In genomic region chr5:19226866-19227243, GRCm38 (mm10) we compare ENCODE assay signal across 8 mouse cellular contexts. TPM values are rescaled to one million over a fixed set of nuclear protein-coding genes. Genes with fewer than 3 reads are reported as not detected.
A peak's percentile ranks its signal among the peaks of the same experiment; 100 is the strongest.
DNase-seq lines count a peak whose midpoint lies in the region; ATAC-seq and TF ChIP-seq lines count a peak whose summit lies in the region.

Magi2 (plus strand) TSS chr5:19227036.

- TF ChIP-seq CTCF in spleen, adult 2 months (IDR thresholded peaks at IDR 0.05; ENCODE audit: extremely low read depth, insufficient read depth, insufficient read length, insufficient replicate concordance), result no peak

- DNase-seq in frontal cortex, adult 2 months (ENCODE audit: extremely low spot score in 1 of 2, low spot score in 1 of 2), result no peak
- no peak for DNase-seq in frontal cortex, postnatal 10 days (ENCODE audit: low spot score in 2 of 2)
- no peak for DNase-seq in spleen, adult 2 months (ENCODE audit: low read depth in 1 of 2, low spot score in 2 of 2)
- no peak for DNase-seq in spleen, postnatal 14 days (ENCODE audit: low spot score in 2 of 2)
- DNase-seq in limb, embryonic 10.5 days (ENCODE audit: low spot score), result no peak
- no peak for DNase-seq in adrenal gland, postnatal 14 days
- DNase-seq in gastrocnemius, adult 8-10 months (ENCODE audit: low spot score in 2 of 2), result no peak

- H3K4me2 ChIP-seq in stomach, embryonic 16.5 days (ENCODE audit: low read depth, low read length), result peak within 1 kb of the TSS; percentile 95

- no peaks in the 10 kb centered on the region for H3K4me1 ChIP-seq in spleen, adult 2 months (ENCODE audit: control insufficient read depth, insufficient read depth, insufficient read length)
- peaks cover 18% of the 10 kb centered on the region for H3K4me1 ChIP-seq in limb, embryonic 10.5 days
- H3K4me1 ChIP-seq in stomach, embryonic 16.5 days (ENCODE audit: control insufficient read depth, insufficient read depth, low read length), result peaks cover 12% of the 10 kb centered on the region

- H3K9ac ChIP-seq in stomach, embryonic 16.5 days (ENCODE audit: low read length), result peak within 1 kb of the TSS; percentile 81

- no peaks in the 10 kb centered on the region for H3K36me3 ChIP-seq in spleen, adult 2 months (ENCODE audit: control insufficient read depth, insufficient read depth, low read length)
- no peaks in the 10 kb centered on the region for H3K36me3 ChIP-seq in limb, embryonic 10.5 days
- no peaks in the 10 kb centered on the region for H3K36me3 ChIP-seq in stomach, embryonic 16.5 days (ENCODE audit: control insufficient read depth, insufficient read depth, low read length)

- ATAC-seq in stomach, embryonic 16.5 days (ENCODE audit: insufficient read depth, low FRiP score), result peak; percentile 39; the same call in 1 of the 2 replicates

- H3K9me3 ChIP-seq in limb, embryonic 10.5 days (replicated peaks), result no peaks in the 10 kb centered on the region
- no peaks in the 10 kb centered on the region for H3K9me3 ChIP-seq in stomach, embryonic 16.5 days (replicated peaks; ENCODE audit: control insufficient read depth, low read length)

- H3K4me3 ChIP-seq in spleen, adult 2 months (ENCODE audit: extremely low read depth, insufficient read depth, insufficient read length), result peak within 1 kb of the TSS; percentile 13; the same call in 1 of the 2 replicates
- peak within 1 kb of the TSS; percentile 70 for H3K4me3 ChIP-seq in limb, embryonic 10.5 days
- H3K4me3 ChIP-seq in stomach, embryonic 16.5 days (replicated peaks; ENCODE audit: low read length), result peak within 1 kb of the TSS; percentile 67

- H3K27me3 ChIP-seq in spleen, adult 2 months (ENCODE audit: control insufficient read depth, insufficient read depth, low read length), result 0 out of 2 replicates have a peak, but pooled peaks cover 1% of the 10 kb centered on the region
- peaks cover 18% of the 10 kb centered on the region for H3K27me3 ChIP-seq in limb, embryonic 10.5 days (ENCODE audit: low read depth, poor library complexity, severe bottlenecking)
- H3K27me3 ChIP-seq in stomach, embryonic 16.5 days (ENCODE audit: control insufficient read depth, insufficient read depth, low read length), result no peaks in the 10 kb centered on the region

- no peak within 1 kb of the TSS for H3K27ac ChIP-seq in spleen, adult 2 months (ENCODE audit: insufficient read depth, low read length)
- peak within 1 kb of the TSS; percentile 90 for H3K27ac ChIP-seq in limb, embryonic 10.5 days
- H3K27ac ChIP-seq in stomach, embryonic 16.5 days (ENCODE audit: low read length), result peak within 1 kb of the TSS; percentile 77

- no peak for TF ChIP-seq POLR2A in spleen, adult 2 months (IDR thresholded peaks at IDR 0.05; ENCODE audit: low read depth, low read length)

- WGBS in spleen, adult 2 months, result 7% methylated on average over 14 of the region's 26 CpGs
- 0% methylated on average over 17 of the region's 26 CpGs for WGBS in limb, embryonic 10.5 days
- WGBS in stomach, embryonic 16.5 days, result under 1% methylated on average over 23 of the region's 26 CpGs

RNA-seq across cellular contexts. Expression of gene Magi2, which starts in this region (rescaled TPM):
- polyA plus RNA-seq in frontal cortex, adult 2 months (2012; rRNA removed), result 42.2 and 46.7 TPM in 2 replicates
- polyA plus RNA-seq in spleen, adult 2 months (2012; rRNA removed), result 0.79 and 2.0 TPM in 2 replicates
- polyA plus RNA-seq in limb, embryonic 10.5 days (2016; fragmentation: Nextera tagmentation; extraction: Ambion mirVana), result 2.5 and 3.3 TPM in 2 replicates
- polyA plus RNA-seq in stomach, embryonic 16.5 days (2015; fragmentation: Nextera tagmentation; extraction: Ambion mirVana), result 5.2 and 7.2 TPM in 2 replicates
- total RNA-seq in adrenal gland, postnatal 14 days (2021), result 7.3 and 7.6 TPM in 2 replicates
- total RNA-seq in gastrocnemius, adult 8-10 months (2022), result 1 to 10 TPM in 1 of 4 experiments, under 1 TPM in 3; 0.70 to 1.4 (median 0.88) TPM

Comparison
In these comparisons a context has a peak if more than half of its experiments do, and no peak if none do; other contexts are left out.
1. H3K4me3 ChIP-seq: peak in every context shown above with its lines; median percentile 70 in limb, embryonic 10.5 days; 67 in stomach, embryonic 16.5 days; 13 in spleen, adult 2 months.